Mouse (Mus musculus): ENCODE data around the gene Elavl2. TPM values are rescaled to one million over a fixed set of nuclear protein-coding genes. Genes with fewer than 3 reads are reported as not detected.

Gene Elavl2
- total and polyA plus RNA-seq, 3 experiments, result 0.39 to 0.59 TPM; not detected in 1

DNA sequence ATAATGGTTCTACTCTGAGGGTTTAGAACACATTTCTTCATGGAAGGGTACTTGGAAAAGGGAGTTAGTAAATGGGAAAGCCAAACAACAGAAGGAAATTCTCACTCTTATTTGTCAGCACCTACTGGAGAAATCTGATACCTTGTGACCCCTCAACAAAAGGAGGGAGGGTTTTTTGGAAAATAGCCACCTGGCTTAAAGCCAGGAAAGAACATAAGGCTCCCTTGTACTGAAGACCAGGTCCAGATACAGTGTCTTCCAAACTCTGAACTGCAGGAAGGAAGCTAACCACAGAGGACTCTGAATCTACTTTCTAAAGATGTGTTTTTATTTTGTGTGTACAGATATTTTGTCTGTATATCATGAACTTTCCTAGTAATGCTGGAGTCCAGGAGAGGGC lies 102.9 kb downstream of the Elavl2 start:
- DNase-seq, result no peak

DNA sequence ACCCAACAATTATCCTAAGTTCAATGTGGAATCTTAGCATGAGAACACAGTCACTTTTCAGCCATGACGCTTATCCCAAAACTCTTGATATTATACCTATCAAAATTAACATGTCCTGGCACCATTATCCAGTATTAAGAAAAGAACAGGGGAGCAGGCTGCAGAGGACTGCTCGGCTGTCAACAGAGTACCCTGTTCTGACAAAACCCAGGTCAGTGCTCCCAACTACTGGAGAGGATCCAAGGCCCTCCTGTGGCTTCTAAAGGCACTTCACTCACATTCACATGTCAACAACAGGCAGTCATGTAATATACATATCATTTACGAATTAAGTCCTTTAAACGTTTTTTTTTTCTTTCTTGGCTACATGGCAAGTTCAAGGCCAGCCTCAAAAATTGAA lies 105.3 kb downstream of the Elavl2 start:
- peak; percentile 11; the same call in 1 of the 2 replicates for TF ChIP-seq CTCF (IDR thresholded peaks at IDR 0.05)
- no peak for TF ChIP-seq POLR2A (IDR thresholded peaks at IDR 0.05; ENCODE audit: insufficient read depth, low read depth, low read length)
- no peak for TF ChIP-seq EP300 (IDR thresholded peaks at IDR 0.05; ENCODE audit: insufficient read depth, low read depth, low read length)
- Histone ChIP-seq H3K36me3 (ENCODE audit: control insufficient read depth, insufficient read depth, low read length) (no peaks in the 10 kb centered on the region), H3K27ac (no peak overlapping the region), H3K4me3 (no peak overlapping the region), H3K9ac (ENCODE audit: low read depth, low read length) (no peak overlapping the region), H3K4me1 (ENCODE audit: control insufficient read depth, insufficient read depth, low read length) (no peaks in the 10 kb centered on the region), H3K79me2 (replicated peaks; ENCODE audit: control insufficient read depth, insufficient read depth, low read length) (no peaks in the 10 kb centered on the region), H3K27me3 (ENCODE audit: control insufficient read depth, insufficient read depth, low read length) (no peaks in the 10 kb centered on the region)
- intact Hi-C loops (cut with DNase I), result no loop called here
- WGBS, result 38% methylated on average over 4 of the region's 4 CpGs
- DNase-seq, result no peak

More for the DNA sequence above, 102.9 kb downstream of the Elavl2 start:
- no peak for TF ChIP-seq CTCF (IDR thresholded peaks at IDR 0.05)
- TF ChIP-seq POLR2A (IDR thresholded peaks at IDR 0.05; ENCODE audit: insufficient read depth, low read depth, low read length), result no peak
- no peak for TF ChIP-seq EP300 (IDR thresholded peaks at IDR 0.05; ENCODE audit: insufficient read depth, low read depth, low read length)
- Histone ChIP-seq H3K27me3 (ENCODE audit: control insufficient read depth, insufficient read depth, low read length) (no peaks in the 10 kb centered on the region), H3K79me2 (replicated peaks; ENCODE audit: control insufficient read depth, insufficient read depth, low read length) (no peaks in the 10 kb centered on the region), H3K4me3 (no peak overlapping the region), H3K27ac (no peak overlapping the region), H3K9ac (ENCODE audit: low read depth, low read length) (no peak overlapping the region), H3K4me1 (ENCODE audit: control insufficient read depth, insufficient read depth, low read length) (no peaks in the 10 kb centered on the region), H3K36me3 (ENCODE audit: control insufficient read depth, insufficient read depth, low read length) (no peaks in the 10 kb centered on the region)
- intact Hi-C loops (cut with DNase I), result no loop called here

DNA sequence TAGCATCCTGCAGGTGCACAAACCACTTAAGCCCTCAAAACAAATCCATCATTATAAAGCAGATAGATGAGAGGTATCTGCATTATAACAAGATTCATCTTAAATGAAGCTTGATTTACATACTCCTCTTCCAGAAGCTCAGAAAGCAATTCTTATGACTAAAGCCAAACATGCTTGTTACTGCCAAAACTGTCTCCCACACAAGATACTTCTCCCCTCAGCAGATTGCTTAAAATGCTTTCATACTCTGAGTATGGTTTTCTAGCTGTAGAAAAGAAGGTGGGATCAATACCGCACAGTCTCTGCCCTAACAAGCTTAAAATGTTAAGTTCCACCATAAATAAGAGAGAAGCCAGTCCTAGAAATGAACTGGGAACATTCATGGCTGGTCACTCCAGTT lies 109.1 kb downstream of the Elavl2 start:
- Histone ChIP-seq H3K4me3 (no peak overlapping the region), H3K9ac (ENCODE audit: low read depth, low read length) (no peak overlapping the region), H3K4me1 (ENCODE audit: control insufficient read depth, insufficient read depth, low read length) (no peaks in the 10 kb centered on the region), H3K27ac (no peak overlapping the region), H3K27me3 (ENCODE audit: control insufficient read depth, insufficient read depth, low read length) (no peaks in the 10 kb centered on the region), H3K79me2 (replicated peaks; ENCODE audit: control insufficient read depth, insufficient read depth, low read length) (no peaks in the 10 kb centered on the region), H3K36me3 (ENCODE audit: control insufficient read depth, insufficient read depth, low read length) (no peaks in the 10 kb centered on the region)
- TF ChIP-seq EP300 (IDR thresholded peaks at IDR 0.05; ENCODE audit: insufficient read depth, low read depth, low read length) (no peak), CTCF (IDR thresholded peaks at IDR 0.05) (no peak), POLR2A (IDR thresholded peaks at IDR 0.05; ENCODE audit: insufficient read depth, low read depth, low read length) (no peak)
- DNase-seq, result no peak
- 76% methylated on average over 1 of the region's 1 CpGs for WGBS
- intact Hi-C loops (cut with DNase I), result no loop called here

DNA sequence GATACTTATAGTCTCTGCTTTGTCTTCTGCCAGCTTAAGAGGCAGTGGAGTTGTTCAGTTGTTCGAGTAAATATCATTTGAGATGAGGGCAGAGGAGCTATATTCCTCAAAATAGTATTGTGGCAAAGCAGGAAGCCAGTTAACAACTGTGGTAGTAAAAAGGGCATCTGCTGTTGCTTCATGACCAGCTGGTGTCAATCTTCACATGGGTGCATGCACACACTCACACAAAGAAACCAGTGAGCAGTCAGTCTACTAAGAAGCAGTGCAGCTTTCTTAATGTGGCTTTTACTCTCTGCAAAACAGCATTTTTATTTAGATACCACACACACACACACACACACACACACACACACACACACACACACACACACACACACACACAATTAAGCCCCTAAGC lies 110.2 kb downstream of the Elavl2 start:
- no peak for DNase-seq
- Histone ChIP-seq H3K36me3 (ENCODE audit: control insufficient read depth, insufficient read depth, low read length) (no peaks in the 10 kb centered on the region), H3K79me2 (replicated peaks; ENCODE audit: control insufficient read depth, insufficient read depth, low read length) (no peaks in the 10 kb centered on the region), H3K4me1 (ENCODE audit: control insufficient read depth, insufficient read depth, low read length) (no peaks in the 10 kb centered on the region), H3K27me3 (ENCODE audit: control insufficient read depth, insufficient read depth, low read length) (no peaks in the 10 kb centered on the region), H3K9ac (ENCODE audit: low read depth, low read length) (no peak overlapping the region), H3K4me3 (no peak overlapping the region), H3K27ac (no peak overlapping the region)
- intact Hi-C loops (cut with DNase I), result no loop called here
- TF ChIP-seq EP300 (IDR thresholded peaks at IDR 0.05; ENCODE audit: insufficient read depth, low read depth, low read length), result no peak
- no peak for TF ChIP-seq POLR2A (IDR thresholded peaks at IDR 0.05; ENCODE audit: insufficient read depth, low read depth, low read length)
- TF ChIP-seq CTCF (IDR thresholded peaks at IDR 0.05), result no peak
- 82% methylated on average over 1 of the region's 1 CpGs for WGBS

DNA sequence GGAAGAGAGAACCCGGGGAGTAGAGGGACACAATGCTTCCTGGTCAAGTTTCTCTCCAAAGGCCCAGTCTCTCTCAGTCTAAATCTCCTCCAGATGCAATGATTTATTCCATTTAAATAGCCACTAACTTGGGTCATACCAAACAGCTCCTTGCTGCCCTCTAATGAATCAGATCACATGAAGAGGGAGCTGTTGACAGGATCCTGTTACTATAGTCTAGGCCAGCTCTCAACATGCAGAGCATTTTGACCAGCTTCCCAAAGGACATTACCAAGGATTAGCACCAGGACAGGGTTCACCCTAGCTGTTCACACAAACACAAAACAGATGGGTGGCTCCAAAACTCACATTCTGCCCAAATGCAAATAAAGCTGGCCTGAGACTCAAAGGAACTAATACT lies 111.4 kb downstream of the Elavl2 start:
- WGBS, result 57% methylated on average over 1 of the region's 1 CpGs
- TF ChIP-seq CTCF (IDR thresholded peaks at IDR 0.05) (0 out of 2 replicates have a peak, but pooled peaks have one; percentile 2), EP300 (IDR thresholded peaks at IDR 0.05; ENCODE audit: insufficient read depth, low read depth, low read length) (no peak)
- Histone ChIP-seq H3K36me3 (ENCODE audit: control insufficient read depth, insufficient read depth, low read length) (no peaks in the 10 kb centered on the region), H3K9ac (ENCODE audit: low read depth, low read length) (no peak overlapping the region), H3K79me2 (replicated peaks; ENCODE audit: control insufficient read depth, insufficient read depth, low read length) (no peaks in the 10 kb centered on the region), H3K27me3 (ENCODE audit: control insufficient read depth, insufficient read depth, low read length) (no peaks in the 10 kb centered on the region), H3K4me1 (ENCODE audit: control insufficient read depth, insufficient read depth, low read length) (no peaks in the 10 kb centered on the region), H3K4me3 (no peak overlapping the region), H3K27ac (no peak overlapping the region)
- intact Hi-C loops (cut with DNase I), result no loop called here
- no peak for DNase-seq

DNA sequence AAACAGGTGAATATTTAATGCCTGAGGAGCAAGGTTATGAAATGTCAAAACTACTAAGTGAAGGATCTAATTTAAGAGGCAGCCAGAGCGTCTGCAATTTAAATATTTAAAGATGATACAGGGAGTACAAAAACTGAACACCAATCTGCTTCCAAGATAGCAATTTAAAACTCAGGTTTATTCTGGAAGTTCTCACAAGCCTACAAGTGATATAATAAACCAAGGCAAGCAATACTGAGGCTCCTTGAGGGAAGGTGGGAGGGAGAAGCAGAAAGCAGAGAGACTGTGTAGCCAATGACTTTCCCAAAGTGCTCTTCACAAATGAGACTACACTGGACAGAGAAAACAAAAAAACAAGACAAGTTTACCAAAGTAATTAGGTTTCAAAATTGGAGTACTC lies 132.2 kb downstream of the Elavl2 start:
- Histone ChIP-seq H3K79me2 (replicated peaks; ENCODE audit: control insufficient read depth, insufficient read depth, low read length) (no peaks in the 10 kb centered on the region), H3K4me1 (ENCODE audit: control insufficient read depth, insufficient read depth, low read length) (no peaks in the 10 kb centered on the region), H3K36me3 (ENCODE audit: control insufficient read depth, insufficient read depth, low read length) (no peaks in the 10 kb centered on the region), H3K9ac (ENCODE audit: low read depth, low read length) (no peak overlapping the region), H3K4me3 (no peak overlapping the region), H3K27me3 (ENCODE audit: control insufficient read depth, insufficient read depth, low read length) (no peaks in the 10 kb centered on the region), H3K27ac (no peak overlapping the region)
- no peak for TF ChIP-seq CTCF (IDR thresholded peaks at IDR 0.05)
- intact Hi-C loops (cut with DNase I), result no loop called here
- DNase-seq, result no peak
- 68% methylated on average over 1 of the region's 1 CpGs for WGBS
